Mouse (Mus musculus): ENCODE results near the gene Prr15l. TPM values are rescaled to one million over a fixed set of nuclear protein-coding genes. Genes with fewer than 3 reads are reported as not detected.

Gene Prr15l
- 0.35 and 0.41 TPM in 2 replicates for polyA plus RNA-seq (2015; fragmentation: Nextera tagmentation; extraction: Ambion mirVana)

DNA sequence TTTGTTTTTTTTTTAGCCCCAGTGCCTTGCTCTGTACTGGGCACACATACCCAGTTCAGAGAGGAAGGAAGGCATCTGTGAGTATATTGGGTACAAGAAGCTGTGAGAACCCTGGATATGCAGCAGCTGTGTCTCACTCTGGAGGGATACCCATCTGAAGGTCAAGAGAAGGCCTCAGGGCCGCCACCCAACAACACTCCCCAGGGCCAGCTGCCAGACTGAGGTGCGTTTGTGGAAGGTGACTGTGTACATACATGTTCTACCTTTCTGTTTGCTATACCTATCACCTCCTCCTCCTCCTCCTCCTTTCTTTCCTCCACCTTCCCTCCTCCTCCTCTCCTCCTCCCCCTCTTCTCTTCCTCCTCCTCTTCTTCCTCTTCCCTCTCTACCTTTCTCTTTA, at the start of gene Prr15l:
Gene Prr15l, plus strand, starts transcription at position 17 of the 400 bp plus-strand sequence.
- WGBS, result 76% methylated on average over 2 of the region's 2 CpGs
- H3K4me1 ChIP-seq (replicated peaks), result no peaks in the 10 kb centered on the region
- ATAC-seq (ENCODE audit: low FRiP score, low read depth), result no peak
- no peak within 1 kb of the TSS for H3K27ac ChIP-seq (replicated peaks)
- no peak within 1 kb of the TSS for H3K4me3 ChIP-seq
- no peaks in the 10 kb centered on the region for H3K9me3 ChIP-seq
- peaks cover 13% of the 10 kb centered on the region; the same call in 1 of the 2 replicates for H3K27me3 ChIP-seq
- H3K4me2 ChIP-seq, result no peak within 1 kb of the TSS
- no peaks in the 10 kb centered on the region for H3K36me3 ChIP-seq
- no peak within 1 kb of the TSS for H3K9ac ChIP-seq

GRCm38 (mm10) chr11:96878715-96879114, 49.2 kb upstream of the Prr15l start:
- no peak for ATAC-seq (ENCODE audit: low FRiP score, low read depth)
- Histone ChIP-seq H3K27me3 (no peaks in the 10 kb centered on the region), H3K27ac (replicated peaks) (peak overlapping the region; percentile 47), H3K9me3 (no peaks in the 10 kb centered on the region), H3K36me3 (no peaks in the 10 kb centered on the region), H3K9ac (no peak overlapping the region), H3K4me3 (no peak overlapping the region), H3K4me1 (replicated peaks) (peaks cover 50% of the 10 kb centered on the region), H3K4me2 (no peak overlapping the region)
- WGBS, result 30% methylated on average over 3 of the region's 3 CpGs

- Histone ChIP-seq H3K4me2 (no peak overlapping the region), H3K4me1 (replicated peaks) (peaks cover 44% of the 10 kb centered on the region), H3K27me3 (no peaks in the 10 kb centered on the region), H3K36me3 (no peaks in the 10 kb centered on the region), H3K9ac (no peak overlapping the region), H3K27ac (replicated peaks) (peak overlapping the region; percentile 47; the same call in 1 of the 2 replicates), H3K9me3 (no peaks in the 10 kb centered on the region), H3K4me3 (no peak overlapping the region)
- no peak for ATAC-seq (ENCODE audit: low FRiP score, low read depth)
- 8% methylated on average over 7 of the region's 7 CpGs for WGBS
Measured at GRCm38 (mm10) chr11:96879359-96879758, 48.5 kb upstream of the Prr15l start.

- Histone ChIP-seq H3K27ac (replicated peaks) (no peak overlapping the region), H3K4me3 (no peak overlapping the region), H3K4me2 (no peak overlapping the region), H3K27me3 (no peaks in the 10 kb centered on the region), H3K4me1 (replicated peaks) (peaks cover 35% of the 10 kb centered on the region), H3K9me3 (no peaks in the 10 kb centered on the region), H3K36me3 (no peaks in the 10 kb centered on the region), H3K9ac (no peak overlapping the region)
- WGBS, result 83% methylated on average over 9 of the region's 9 CpGs
- no peak for ATAC-seq (ENCODE audit: low FRiP score, low read depth)
Measured at GRCm38 (mm10) chr11:96880296-96880695, 47.6 kb upstream of the Prr15l start.

DNA sequence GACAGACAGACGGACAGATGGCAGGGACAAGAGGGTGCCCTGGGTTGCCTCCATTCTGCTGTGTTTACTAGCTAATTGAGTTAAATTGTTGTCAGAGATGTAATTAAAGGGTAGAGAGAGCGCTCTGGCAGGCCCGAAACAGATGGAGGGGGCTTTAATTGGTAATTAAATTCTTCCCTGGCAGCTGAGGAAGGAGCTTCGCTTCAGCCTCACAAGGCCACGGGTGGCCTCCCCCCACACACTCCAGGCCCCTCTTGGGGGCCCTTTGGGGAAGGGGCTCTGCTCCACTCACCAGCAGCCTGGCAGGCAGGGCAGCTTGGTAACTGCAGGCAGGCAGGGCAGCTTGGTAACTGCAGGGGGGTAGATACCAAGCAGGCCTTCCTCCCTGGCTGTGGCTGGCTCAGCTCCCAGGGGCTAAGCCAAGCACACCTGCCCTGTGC, 42.0 kb upstream of the Prr15l start:
- peak; percentile 81; the same call in 1 of the 2 replicates for ATAC-seq (ENCODE audit: low FRiP score, low read depth)

DNA sequence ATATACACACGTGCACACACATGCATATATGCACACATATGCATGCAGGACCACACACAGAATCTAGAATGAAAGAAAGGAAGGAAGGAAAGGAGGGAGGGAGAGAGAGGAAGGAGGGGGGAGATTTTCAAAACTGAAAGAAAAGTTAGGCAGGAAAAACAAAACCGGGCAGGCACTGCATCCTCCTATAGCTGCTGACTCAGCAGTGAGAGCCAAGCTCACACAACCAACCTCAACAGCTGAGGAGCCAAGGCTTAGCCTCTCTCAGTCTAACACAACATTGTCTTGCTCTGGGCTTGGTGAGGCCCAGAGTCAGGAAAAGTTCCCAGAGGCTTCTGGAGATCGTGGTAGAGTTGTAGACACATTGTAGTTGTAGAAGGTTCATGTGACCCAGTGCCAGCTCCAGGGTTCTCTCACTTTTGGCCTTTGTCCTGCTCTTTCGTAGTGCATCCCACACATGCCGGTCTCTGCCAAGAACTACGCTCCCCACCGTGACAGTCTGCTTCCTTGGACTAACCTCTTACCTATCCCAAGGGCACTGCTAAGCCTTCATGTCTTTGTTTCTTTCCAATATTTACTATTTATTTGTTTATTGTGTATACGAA, 40.9 kb upstream of the Prr15l start:
- no peaks in the 10 kb centered on the region for H3K27me3 ChIP-seq
- H3K4me1 ChIP-seq (replicated peaks), result peaks cover 24% of the 10 kb centered on the region
- no peak for ATAC-seq (ENCODE audit: low FRiP score, low read depth)
- H3K4me3 ChIP-seq, result no peak overlapping the region
- 74% methylated on average over 8 of the region's 8 CpGs for WGBS
- H3K4me2 ChIP-seq, result no peak overlapping the region
- H3K9ac ChIP-seq, result no peak overlapping the region
- H3K36me3 ChIP-seq, result no peaks in the 10 kb centered on the region
- peak overlapping the region; percentile 73; the same call in 1 of the 2 replicates for H3K27ac ChIP-seq (replicated peaks)
- H3K9me3 ChIP-seq, result no peaks in the 10 kb centered on the region

More for the DNA sequence above, 42.0 kb upstream of the Prr15l start:
- H3K36me3 ChIP-seq, result no peaks in the 10 kb centered on the region
- no peaks in the 10 kb centered on the region for H3K9me3 ChIP-seq
- no peak overlapping the region for H3K4me3 ChIP-seq
- peaks cover 21% of the 10 kb centered on the region for H3K4me1 ChIP-seq (replicated peaks)
- no peak overlapping the region for H3K9ac ChIP-seq
- WGBS, result 11% methylated on average over 5 of the region's 5 CpGs
- peak overlapping the region; percentile 73 for H3K27ac ChIP-seq (replicated peaks)
- no peak overlapping the region for H3K4me2 ChIP-seq
- no peaks in the 10 kb centered on the region for H3K27me3 ChIP-seq

GRCm38 (mm10) chr11:96891784-96892527, 35.9 kb upstream of the Prr15l start:
- Histone ChIP-seq H3K9ac (no peak overlapping the region), H3K4me3 (no peak overlapping the region), H3K27ac (replicated peaks) (no peak overlapping the region), H3K4me1 (replicated peaks) (peaks cover 21% of the 10 kb centered on the region), H3K27me3 (no peaks in the 10 kb centered on the region), H3K9me3 (no peaks in the 10 kb centered on the region), H3K4me2 (no peak overlapping the region), H3K36me3 (no peaks in the 10 kb centered on the region)
- 25% methylated on average over 14 of the region's 14 CpGs for WGBS
- ATAC-seq (ENCODE audit: low FRiP score, low read depth), result no peak

- Histone ChIP-seq H3K9me3 (no peaks in the 10 kb centered on the region), H3K9ac (no peak overlapping the region)
- peak; percentile 68; the same call in 1 of the 2 replicates for ATAC-seq (ENCODE audit: low FRiP score, low read depth)
Measured at GRCm38 (mm10) chr11:96893203-96893842, 34.6 kb upstream of the Prr15l start.

DNA sequence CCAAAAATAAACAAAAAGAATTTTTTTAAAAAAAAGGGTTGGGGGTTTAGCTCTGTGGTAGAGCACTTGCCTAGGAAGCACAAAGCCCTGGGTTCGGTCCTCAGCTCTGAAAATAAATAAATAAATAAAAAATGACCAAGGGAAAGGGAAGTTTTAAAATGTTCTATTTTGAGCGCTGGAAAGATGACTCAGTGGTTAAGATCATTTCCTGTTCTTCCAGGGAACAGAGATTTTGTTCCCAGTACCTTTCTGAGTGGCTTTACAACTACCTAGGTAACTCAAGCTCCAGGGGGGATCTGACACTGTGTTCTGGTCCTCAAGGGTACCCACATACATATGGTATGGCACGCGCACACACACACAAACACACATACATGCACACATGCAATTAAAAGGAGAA, 32.0 kb upstream of the Prr15l start:
- ATAC-seq (ENCODE audit: low FRiP score, low read depth), result no peak
- no peak overlapping the region for H3K4me3 ChIP-seq
- peaks cover 34% of the 10 kb centered on the region for H3K4me1 ChIP-seq (replicated peaks)
- no peaks in the 10 kb centered on the region for H3K9me3 ChIP-seq
- no peaks in the 10 kb centered on the region for H3K27me3 ChIP-seq
- H3K27ac ChIP-seq (replicated peaks), result no peak overlapping the region
- H3K4me2 ChIP-seq, result no peak overlapping the region
- H3K36me3 ChIP-seq, result no peaks in the 10 kb centered on the region
- WGBS, result 90% methylated on average over 4 of the region's 4 CpGs
- H3K9ac ChIP-seq, result no peak overlapping the region

More at GRCm38 (mm10) chr11:96893203-96893842, 34.6 kb upstream of the Prr15l start:
- H3K36me3 ChIP-seq, result no peaks in the 10 kb centered on the region
- H3K27ac ChIP-seq (replicated peaks), result peak overlapping the region; percentile 55
- H3K27me3 ChIP-seq, result no peaks in the 10 kb centered on the region
- 28% methylated on average over 11 of the region's 11 CpGs for WGBS
- H3K4me2 ChIP-seq, result no peak overlapping the region; the same call in 1 of the 2 replicates
- H3K4me3 ChIP-seq, result no peak overlapping the region
- H3K4me1 ChIP-seq (replicated peaks), result peaks cover 18% of the 10 kb centered on the region

GRCm38 (mm10) chr11:96899449-96900306, 28.2 kb upstream of the Prr15l start:
- Histone ChIP-seq H3K4me1 (replicated peaks) (peaks cover 46% of the 10 kb centered on the region), H3K9ac (no peak overlapping the region), H3K27ac (replicated peaks) (peak overlapping the region; percentile 53; the same call in 1 of the 2 replicates), H3K27me3 (no peaks in the 10 kb centered on the region), H3K4me2 (0 out of 2 replicates have a peak overlapping the region, but pooled peaks have one; percentile 1), H3K36me3 (no peaks in the 10 kb centered on the region), H3K4me3 (no peak overlapping the region), H3K9me3 (no peaks in the 10 kb centered on the region)
- WGBS, result 25% methylated on average over 13 of the region's 13 CpGs
- ATAC-seq (ENCODE audit: low FRiP score, low read depth), result no peak

DNA sequence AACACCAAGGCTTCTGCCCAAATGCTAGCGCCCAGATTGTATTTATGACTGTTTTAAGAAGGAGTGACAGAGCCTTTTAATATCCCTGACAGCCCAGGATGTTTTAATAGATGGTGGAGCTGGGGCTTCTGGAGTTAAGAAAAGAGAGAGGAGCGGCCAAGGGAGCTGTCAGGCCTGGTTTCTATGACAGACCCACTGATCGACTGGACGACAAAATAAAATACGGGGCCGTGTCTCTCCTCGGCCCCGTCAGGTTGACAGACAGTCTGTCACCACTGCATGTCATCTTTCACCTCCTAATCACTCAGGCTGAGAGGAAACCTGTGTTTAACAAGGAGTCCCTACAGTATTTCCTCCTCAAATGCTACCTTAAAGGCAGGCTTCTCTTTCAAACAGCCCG, 26.6 kb upstream of the Prr15l start:
- Histone ChIP-seq H3K36me3 (no peaks in the 10 kb centered on the region), H3K4me1 (replicated peaks) (peaks cover 57% of the 10 kb centered on the region), H3K9me3 (no peaks in the 10 kb centered on the region), H3K4me2 (no peak overlapping the region), H3K4me3 (no peak overlapping the region), H3K9ac (no peak overlapping the region), H3K27ac (replicated peaks) (0 out of 2 replicates have a peak overlapping the region, but pooled peaks have one; percentile 18), H3K27me3 (no peaks in the 10 kb centered on the region)
- ATAC-seq (ENCODE audit: low FRiP score, low read depth), result no peak
- WGBS, result 30% methylated on average over 9 of the region's 9 CpGs

Data from hindbrain, embryonic 15.5 days (tissue).